Mouse (Mus musculus) brain, embryonic 14.5 days (tissue): ENCODE results near the gene AW011738. TPM values are rescaled to one million over a fixed set of nuclear protein-coding genes. Genes with fewer than 3 reads are reported as not detected.

Source experiments
- DNase-seq: peaks from one replicate; pipeline ENCODE4 v3.0.0-alpha.2; 2011; ENCODE audit warnings: low read depth
- CTCF ChIP-seq: fragments of 200-500 bp; IDR thresholded peaks from 2 replicates; pipeline ENCODE4 v1.5.1; 2012; ENCODE audit warnings: inconsistent platforms, mild to moderate bottlenecking, moderate library complexity, borderline replicate concordance; ENCODE audit not compliant: insufficient read depth, insufficient read length; ENCODE audit errors: extremely low read depth
- POLR2A ChIP-seq: fragments of 200-500 bp; IDR thresholded peaks from 2 replicates; pipeline ENCODE4 v1.6.1; 2012; ENCODE audit warnings: mild to moderate bottlenecking, inconsistent platforms, borderline replicate concordance; ENCODE audit not compliant: poor library complexity, insufficient read depth, insufficient read length, severe bottlenecking; ENCODE audit errors: extremely low read depth
- polyA plus RNA-seq: library from polyadenylated mRNA; depleted of rRNA; stranded (reverse); fragments of >200 nt; gene quantifications from 2 replicates; pipeline ENCODE4 v1.2.3, GENCODE M21; 2012

AW011738 gene
- polyA plus RNA-seq, 1 experiment: 4.8 TPM

DNA sequence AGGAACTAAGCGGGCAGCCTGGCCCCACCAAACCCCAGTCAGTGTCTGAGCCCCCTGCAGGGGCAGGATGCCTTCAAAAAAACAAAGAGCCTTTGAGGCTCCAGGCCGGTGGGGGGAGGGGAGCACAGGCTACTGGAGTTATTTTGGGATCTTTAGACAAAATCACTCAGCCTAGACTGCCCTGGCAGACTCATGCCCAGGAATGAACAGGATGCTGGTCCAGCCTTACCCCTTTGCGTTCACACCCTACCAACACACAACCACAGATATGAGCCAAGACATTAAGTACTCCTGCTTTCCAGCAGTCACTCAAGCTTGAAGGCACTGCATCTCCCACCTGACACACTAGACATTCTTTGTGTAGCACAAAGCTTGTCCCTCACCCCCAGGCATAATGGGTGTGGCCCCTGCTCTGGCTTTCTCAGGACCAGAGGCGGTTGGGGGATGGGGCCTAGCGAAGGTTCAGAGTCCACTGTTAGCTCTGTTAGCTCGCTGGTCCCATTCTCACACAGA is 14.2 kb upstream of the AW011738 start:
- peak; percentile 88 for DNase-seq
- TF ChIP-seq CTCF (no peak), POLR2A (no peak)

DNA sequence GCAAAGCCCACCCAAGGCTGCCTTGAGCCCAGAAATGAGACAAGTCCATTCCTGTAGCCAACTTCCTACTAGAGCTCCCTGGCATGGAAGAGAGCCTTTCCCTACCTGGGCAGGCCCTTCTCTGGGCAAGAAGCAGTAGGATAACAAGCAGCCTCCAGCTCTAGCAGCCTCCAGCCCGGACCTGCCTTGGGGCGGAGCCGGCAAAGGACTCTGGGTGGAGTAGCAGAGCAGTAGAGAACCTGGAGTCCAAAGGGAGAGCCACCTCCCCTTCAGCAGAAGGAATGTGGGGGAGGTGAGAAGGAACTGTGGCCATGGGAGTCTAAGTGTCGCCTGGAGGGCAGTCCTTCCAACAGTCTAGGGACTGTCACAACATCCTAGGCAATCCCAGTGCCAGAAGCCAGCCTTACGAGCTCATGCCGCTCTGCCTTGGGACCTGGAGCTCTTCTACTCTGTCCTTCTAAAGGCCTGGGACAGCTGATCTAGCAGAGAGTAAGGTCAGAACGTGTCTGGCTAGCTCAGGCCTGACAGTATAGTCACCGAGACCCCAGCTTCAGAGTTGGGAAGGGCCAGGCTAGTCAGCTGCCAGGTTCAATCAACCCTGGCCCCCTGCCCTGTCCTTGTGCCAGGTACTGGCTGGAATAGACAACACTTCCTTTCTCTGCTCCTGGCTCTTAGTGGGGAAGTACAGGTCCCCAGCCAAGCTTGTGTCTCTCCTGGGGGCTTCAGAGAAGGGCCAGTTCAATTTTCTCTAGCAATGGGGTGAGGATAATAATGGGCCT is 10.5 kb upstream of the AW011738 start:
- peak; percentile 65 for DNase-seq
- TF ChIP-seq CTCF (no peak), POLR2A (no peak)

DNA sequence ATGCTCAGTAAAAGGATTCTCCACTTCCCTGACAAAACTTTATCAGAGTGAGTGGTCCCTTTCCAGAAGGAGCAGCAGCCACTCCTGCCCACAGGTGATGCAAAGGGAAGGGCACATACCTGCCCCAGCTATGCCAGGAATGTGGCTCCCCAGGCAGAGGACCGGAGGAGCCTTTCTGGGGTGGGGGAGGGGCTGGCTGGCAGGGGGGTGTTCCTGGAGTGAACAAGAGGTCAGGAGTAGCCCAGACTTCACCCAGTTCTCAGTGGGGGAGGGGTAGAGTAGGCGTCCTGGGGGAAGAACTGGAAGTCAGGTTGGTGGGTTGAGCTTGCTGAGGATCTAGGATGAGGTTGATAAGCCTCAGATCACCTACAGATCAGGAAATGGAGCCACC is 9.9 kb upstream of the AW011738 start:
- DNase-seq: no peak
- no peak for TF ChIP-seq CTCF
- TF ChIP-seq POLR2A: no peak

DNA sequence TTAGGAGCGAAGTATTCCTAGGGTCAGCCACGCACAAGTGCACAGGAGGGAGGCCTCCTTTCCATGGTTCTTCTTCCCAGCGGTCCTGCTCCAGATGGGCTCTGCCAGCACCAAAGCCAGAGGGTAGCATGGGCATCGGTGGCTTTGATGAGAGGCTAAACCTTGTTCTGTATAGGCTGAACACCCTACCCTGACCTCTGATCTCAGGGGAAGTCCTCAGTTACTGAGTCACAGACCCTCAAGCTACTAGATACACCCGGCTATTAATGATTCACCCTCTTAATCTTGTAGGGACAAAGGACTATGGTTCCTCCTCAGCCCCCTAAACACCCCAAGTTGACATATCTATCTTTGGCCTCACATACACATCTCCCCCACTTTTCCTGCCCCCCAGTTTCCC is 9.2 kb upstream of the AW011738 start:
- TF ChIP-seq CTCF (no peak), POLR2A (no peak)
- DNase-seq: no peak

DNA sequence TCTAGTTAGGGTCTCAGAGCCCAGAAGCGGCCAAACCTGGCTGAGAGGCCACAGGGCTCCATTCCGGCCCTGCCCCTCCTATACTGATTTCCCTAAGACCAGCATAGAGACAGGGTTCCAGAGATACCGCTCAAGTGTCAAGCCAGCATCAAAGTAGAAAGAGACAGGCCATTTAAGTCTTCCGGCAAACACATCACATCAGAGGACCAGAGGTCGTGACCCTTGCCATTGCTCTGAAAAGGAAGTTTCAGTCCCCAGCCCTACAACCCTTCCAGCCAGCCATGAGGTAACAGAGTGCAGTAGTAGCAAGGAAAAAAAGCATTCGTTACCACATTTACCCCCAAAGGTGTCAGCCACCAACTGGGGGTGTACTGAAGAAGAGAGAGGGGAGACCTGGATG is 8.8 kb upstream of the AW011738 start:
- DNase-seq: no peak
- TF ChIP-seq POLR2A (no peak), CTCF (no peak)

DNA sequence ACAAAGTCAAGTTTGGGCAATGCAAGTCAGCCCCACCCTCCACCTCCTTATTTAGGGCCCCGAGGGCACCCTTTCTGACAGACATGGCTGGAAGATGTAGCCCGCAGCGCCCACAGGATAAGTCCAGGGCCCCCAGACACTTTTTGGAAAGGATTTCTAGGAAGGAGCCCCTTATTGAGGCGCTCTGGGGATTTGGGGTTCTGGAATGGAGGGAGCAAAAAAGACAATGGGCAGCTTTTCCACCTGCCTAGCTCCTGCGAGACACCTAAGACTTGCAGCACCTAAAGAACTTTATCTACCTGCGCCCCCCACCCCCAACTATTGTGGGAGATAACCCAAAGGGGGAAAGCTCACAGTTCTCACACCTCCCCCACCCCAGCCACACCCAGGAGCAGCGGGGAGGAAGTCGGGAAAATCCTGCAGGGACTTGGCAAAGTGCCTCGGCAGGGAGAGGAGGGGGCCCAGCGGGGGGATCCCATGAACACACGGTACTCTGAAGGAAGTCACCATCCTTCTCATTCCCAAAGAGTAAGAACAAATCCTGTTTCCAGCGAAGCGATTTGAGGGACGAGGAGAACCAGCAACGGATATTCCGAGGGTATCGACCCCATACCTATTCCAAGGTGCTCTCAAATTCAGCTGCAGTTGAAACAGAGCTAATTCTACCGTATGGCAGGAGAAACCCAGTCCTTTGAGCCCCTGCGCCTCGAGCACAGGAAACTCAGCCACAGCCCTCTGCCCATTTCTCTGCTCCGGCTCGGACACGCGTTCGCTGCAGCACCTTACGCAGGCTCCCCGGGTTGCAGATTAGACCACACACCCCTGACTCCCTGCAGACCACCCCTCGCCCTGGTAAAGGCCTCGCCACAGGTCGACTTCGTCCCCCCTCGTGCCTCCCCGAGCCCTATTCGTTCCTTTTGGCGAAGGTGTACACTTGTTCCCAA is 6.9 kb upstream of the AW011738 start:
- DNase-seq: peak; percentile 90
- TF ChIP-seq CTCF: no peak

DNA sequence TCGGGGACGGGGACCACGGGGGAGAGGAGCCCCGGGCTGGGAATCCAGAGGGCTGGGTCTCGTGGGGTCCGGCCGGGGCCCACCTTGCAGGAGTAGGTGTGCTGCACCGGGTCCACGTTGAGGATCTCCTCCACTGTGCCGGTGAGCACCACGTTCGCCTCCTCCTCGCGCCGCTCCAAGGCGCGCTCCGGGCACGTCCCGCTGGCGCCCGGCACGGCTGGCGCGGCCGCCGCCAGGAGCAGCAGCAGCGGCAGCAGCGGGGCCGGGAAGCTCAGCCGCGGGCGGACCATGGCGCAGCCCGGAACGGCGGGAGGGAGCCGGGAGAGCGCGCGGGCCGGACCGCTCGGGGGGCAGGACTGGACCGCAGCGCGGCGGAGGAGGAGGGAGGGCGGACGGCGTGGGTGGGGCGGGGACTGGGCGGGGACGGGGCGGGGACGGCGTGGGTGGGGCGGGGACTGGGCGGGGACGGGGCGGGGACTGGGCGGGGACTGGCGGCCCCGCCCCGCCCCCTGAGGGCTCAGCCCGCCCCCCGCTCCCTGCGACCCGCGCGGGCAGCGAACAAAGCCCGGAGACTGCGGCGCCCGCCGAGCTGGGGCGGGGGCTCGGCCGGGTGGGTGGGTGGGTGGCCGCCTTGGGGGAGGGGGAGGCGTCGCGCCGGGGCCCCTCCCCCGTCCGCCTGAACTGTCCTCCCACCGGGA is 5.8 kb upstream of the AW011738 start, which contains the start of gene Agrn:
TSS of gene Agrn (minus strand) at position 358 of the 698 bp plus-strand sequence.
- TF ChIP-seq CTCF (no peak), POLR2A (peak; percentile 69)
- no peak for DNase-seq

DNA sequence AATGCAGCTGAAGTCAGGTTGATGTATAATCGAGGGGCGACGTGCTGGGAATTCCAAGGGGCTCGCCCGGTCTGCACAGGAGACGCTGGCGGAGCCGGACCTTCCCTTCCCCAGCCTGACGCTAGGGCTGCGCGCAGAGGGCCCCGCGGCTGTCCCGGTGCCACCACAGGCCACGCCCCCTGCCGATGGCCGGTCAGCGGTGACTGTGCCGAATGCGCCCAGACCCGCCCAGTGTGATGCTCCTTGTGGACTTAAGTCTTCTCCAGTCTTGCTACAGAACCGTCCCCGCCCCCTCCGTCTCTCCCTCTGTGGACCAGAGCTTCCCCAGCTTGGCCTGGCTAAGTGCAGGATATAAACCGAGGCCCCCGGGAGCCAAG is 5.3 kb upstream of the AW011738 start:
- peak; percentile 97 for DNase-seq

DNA sequence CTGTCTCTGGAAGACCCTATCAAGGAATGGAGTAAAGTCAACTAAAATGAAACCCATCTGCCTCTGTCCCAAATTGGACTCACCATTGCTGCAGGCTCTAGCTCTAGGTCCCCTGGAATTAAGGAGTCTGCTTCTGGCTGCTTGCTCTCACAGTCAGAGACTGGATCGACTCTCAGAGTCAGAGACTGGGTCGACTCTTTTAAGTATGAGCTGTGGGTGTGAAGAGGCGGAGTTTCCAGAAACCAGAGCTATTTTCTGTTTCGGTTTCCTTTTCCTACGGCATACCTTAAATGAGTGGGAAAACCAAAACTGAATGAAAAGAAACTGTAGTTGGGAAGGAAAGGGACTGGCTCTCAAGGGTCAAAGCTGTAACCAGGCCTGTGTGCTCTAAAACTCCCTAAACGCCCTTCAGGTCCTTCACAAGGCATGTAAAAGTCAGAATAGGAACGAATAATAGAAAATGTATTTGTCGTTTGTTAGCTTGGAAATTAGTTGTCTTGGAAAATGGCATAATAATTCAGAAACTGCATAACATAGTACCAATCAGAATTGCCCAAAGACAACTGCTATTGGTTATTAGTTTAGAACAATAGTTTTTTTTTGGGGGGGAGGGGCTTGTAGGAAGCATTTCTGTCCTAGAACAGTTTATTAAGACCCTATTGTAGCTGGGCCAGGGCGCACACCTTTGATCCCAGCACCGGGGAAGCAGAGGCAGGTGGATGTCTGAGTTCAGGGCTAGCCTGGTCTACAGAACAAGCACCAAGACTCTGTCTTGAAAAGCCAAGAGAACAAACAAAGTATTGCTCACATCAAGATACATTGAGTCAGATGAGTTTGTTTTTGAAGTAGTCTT is 2.3 kb upstream of the AW011738 start, which contains the start of gene Isg15:
TSS of gene Isg15 (minus strand) at position 196 of the 853 bp plus-strand sequence.
- TF ChIP-seq POLR2A (no peak), CTCF (no peak)
- no peak for DNase-seq

More for the DNA sequence above, 5.3 kb upstream of the AW011738 start:
- peak; percentile 51 for TF ChIP-seq POLR2A
- TF ChIP-seq CTCF: 0 out of 2 replicates have a peak, but pooled peaks have one; percentile 21

DNA sequence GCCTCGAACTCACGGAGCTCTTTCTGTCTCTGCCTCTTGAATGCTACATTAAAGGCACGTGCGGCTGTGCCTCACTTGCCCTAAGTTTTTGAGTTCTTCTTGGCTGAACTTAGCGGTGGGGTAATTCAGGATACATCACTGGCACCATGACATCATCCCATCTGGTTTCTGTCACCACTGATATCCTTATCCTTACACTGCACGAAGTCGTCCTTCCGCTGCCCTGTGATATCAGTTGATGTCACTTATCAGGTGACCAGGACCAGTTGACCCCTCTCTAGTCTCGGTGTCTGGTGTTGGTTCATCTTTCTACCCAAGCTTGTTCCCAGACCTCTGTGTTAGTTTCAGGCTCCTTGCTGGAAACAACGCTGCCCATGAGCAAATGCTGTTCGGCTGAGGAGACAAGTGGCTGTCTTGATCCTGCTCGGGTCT is 626 bp upstream of the AW011738 start:
- no peak for DNase-seq
- TF ChIP-seq CTCF (no peak), POLR2A (no peak)
